14 mouse cellular contexts compared by ENCODE assay signal in the genomic region with DNA sequence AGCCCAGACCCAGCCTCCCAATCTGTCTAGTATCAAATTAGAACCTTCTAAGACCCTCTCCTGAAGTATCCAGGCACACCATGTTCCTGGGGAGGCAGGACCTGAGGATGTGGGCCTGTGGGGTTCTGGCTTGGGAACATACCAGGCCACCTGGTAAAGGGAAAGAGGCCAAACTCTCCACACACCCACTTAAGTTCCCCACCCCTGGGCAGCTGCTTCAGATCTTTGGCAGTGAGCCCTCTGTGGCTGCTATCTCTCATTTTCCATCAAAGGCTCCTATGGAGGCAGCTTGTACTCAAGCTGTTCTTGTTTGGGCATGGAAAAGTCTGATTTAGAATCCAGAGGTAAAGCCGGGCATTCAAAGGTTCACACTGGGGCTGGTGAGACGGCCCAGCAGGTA.
DNase-seq lines count a peak whose midpoint lies in the region.
"Had no signal": no experiment of that assay in that cellular context is flagged by ENCODE, and none has a peak within 500 bp of the region (broad histone marks: within the 10 kb centered on the region; RNA-seq: fewer than 3 reads in every experiment).

No protein-coding gene starts in this region.

- peak; percentile 56 to 59 for DNase-seq in cerebellum, postnatal 10 days
- DNase-seq in cerebellum, postnatal 25 days, result no peak
- peak; percentile 24 for DNase-seq in testis, postnatal 14 days (ENCODE audit: low spot score)
- DNase-seq in testis, postnatal 10 days (ENCODE audit: low spot score), result no peak
- peak; percentile 60 for DNase-seq in lung, postnatal 25 days (ENCODE audit: low spot score)
- no peak for DNase-seq in neural tube, embryonic 10.5 days (ENCODE audit: extremely low spot score, low spot score)
- DNase-seq in ovary, adult 18-20 months (ENCODE audit: low spot score), result no peak
- no peak for DNase-seq in thymus, postnatal 4 days
- DNase-seq: adrenal gland, postnatal 14 days; cerebellum, adult 11-12 months; cerebellum, postnatal 36 days; gastrocnemius, postnatal 10 days; kidney, postnatal 36 days; thymus, adult 18-20 months had no signal

Comparison
In these comparisons a context has a peak if more than half of its experiments do, and no peak if none do; other contexts are left out.
1. DNase-seq: peak in cerebellum, postnatal 10 days (2 of 2), testis, postnatal 14 days (single experiment) and lung, postnatal 25 days (single experiment); none in cerebellum, postnatal 25 days (0 of 2), testis, postnatal 10 days (single experiment), neural tube, embryonic 10.5 days (single experiment), ovary, adult 18-20 months (single experiment) and thymus, postnatal 4 days (single experiment).